ENCODE assay signal across 12 mouse cellular contexts in genomic region chr6:101263544-101263943, GRCm38 (mm10).
DNase-seq lines count a peak whose midpoint lies in the region; ATAC-seq lines count a peak whose summit lies in the region.
"Had no signal": no experiment of that assay in that cellular context is flagged by ENCODE, and none has a peak within 500 bp of the region (broad histone marks: within the 10 kb centered on the region; RNA-seq: fewer than 3 reads in every experiment).

No protein-coding gene starts in this region.

- WGBS in embryonic facial prominence, embryonic 11.5 days = 31% methylated on average over 4 of the region's 4 CpGs
- WGBS in limb, embryonic 12.5 days = 22% methylated on average over 4 of the region's 4 CpGs
- WGBS in neural tube, embryonic 13.5 days = 6% methylated on average over 4 of the region's 4 CpGs

- H3K4me1 ChIP-seq in embryonic facial prominence, embryonic 11.5 days (ENCODE audit: control insufficient read depth, insufficient read depth, low read length) = no peaks in the 10 kb centered on the region
- H3K4me1 ChIP-seq in limb, embryonic 12.5 days (replicated peaks) = peaks cover 61% of the 10 kb centered on the region
- H3K4me1 ChIP-seq in neural tube, embryonic 13.5 days (replicated peaks) = peaks cover 42% of the 10 kb centered on the region

- peak; percentile 68 for DNase-seq in embryo, embryonic 10 days (ENCODE audit: low spot score)
- DNase-seq in embryo, embryonic 9.5 days (ENCODE audit: extremely low spot score) = no peak
- DNase-seq in embryonic facial prominence, embryonic 11.5 days (ENCODE audit: low spot score) = peak; percentile 44
- DNase-seq in right cerebral cortex, postnatal 25 days = no peak
- DNase-seq in cerebellum, postnatal 10 days = no peak
- DNase-seq in cerebellum, adult 18-20 months = no peak
- DNase-seq: kidney, adult 18-20 months; liver had no signal

- no peak overlapping the region for H3K4me2 ChIP-seq in embryonic facial prominence, embryonic 11.5 days (ENCODE audit: low read depth, low read length)
- no peak overlapping the region for H3K4me2 ChIP-seq in limb, embryonic 12.5 days
- H3K4me2 ChIP-seq in neural tube, embryonic 13.5 days = no peak overlapping the region

- H3K9ac ChIP-seq in embryonic facial prominence, embryonic 11.5 days (replicated peaks; ENCODE audit: low read length) = no peak overlapping the region
- no peak overlapping the region for H3K9ac ChIP-seq in limb, embryonic 12.5 days (replicated peaks)
- H3K9ac ChIP-seq in neural tube, embryonic 13.5 days = no peak overlapping the region

- H3K36me3 ChIP-seq in embryonic facial prominence, embryonic 11.5 days (replicated peaks; ENCODE audit: control insufficient read depth, insufficient read depth, low read depth, low read length) = no peaks in the 10 kb centered on the region
- no peaks in the 10 kb centered on the region for H3K36me3 ChIP-seq in limb, embryonic 12.5 days
- no peaks in the 10 kb centered on the region for H3K36me3 ChIP-seq in neural tube, embryonic 13.5 days

- no peaks in the 10 kb centered on the region for H3K27me3 ChIP-seq in embryonic facial prominence, embryonic 11.5 days (ENCODE audit: control insufficient read depth, insufficient read depth, low read length)
- peaks cover 26% of the 10 kb centered on the region for H3K27me3 ChIP-seq in limb, embryonic 12.5 days
- peaks cover 17% of the 10 kb centered on the region for H3K27me3 ChIP-seq in neural tube, embryonic 13.5 days

- H3K4me3 ChIP-seq in embryonic facial prominence, embryonic 11.5 days (ENCODE audit: low read depth, low read length) = no peak overlapping the region
- no peak overlapping the region for H3K4me3 ChIP-seq in limb, embryonic 12.5 days (replicated peaks)
- no peak overlapping the region for H3K4me3 ChIP-seq in neural tube, embryonic 13.5 days
- H3K4me3 ChIP-seq: layer of hippocampus, adult 2 months had no signal

- no peaks in the 10 kb centered on the region for H3K9me3 ChIP-seq in embryonic facial prominence, embryonic 11.5 days (replicated peaks; ENCODE audit: control insufficient read depth, low read length)
- no peaks in the 10 kb centered on the region for H3K9me3 ChIP-seq in limb, embryonic 12.5 days
- no peaks in the 10 kb centered on the region for H3K9me3 ChIP-seq in neural tube, embryonic 13.5 days

- ATAC-seq in embryonic facial prominence, embryonic 11.5 days (replicated peaks; ENCODE audit: insufficient number of reproducible peaks, low FRiP score, low TSS enrichment, low read depth) = no peak
- peak; percentile 24; the same call in 1 of the 2 replicates for ATAC-seq in limb, embryonic 12.5 days (ENCODE audit: insufficient number of reproducible peaks, insufficient read depth, low FRiP score, low TSS enrichment, low read depth)
- peak; percentile 40; the same call in 1 of the 2 replicates for ATAC-seq in neural tube, embryonic 13.5 days (ENCODE audit: low read depth)
- ATAC-seq: activated CD4-positive, CD25-positive, alpha-beta regulatory T cell, adult 4 months had no signal

- no peak overlapping the region for H3K27ac ChIP-seq in embryonic facial prominence, embryonic 11.5 days (replicated peaks; ENCODE audit: low read depth, low read length)
- H3K27ac ChIP-seq in limb, embryonic 12.5 days = no peak overlapping the region
- no peak overlapping the region for H3K27ac ChIP-seq in neural tube, embryonic 13.5 days (replicated peaks)
- H3K27ac ChIP-seq: layer of hippocampus, adult 2 months had no signal

Comparison
In these comparisons a context has a peak if more than half of its experiments do, and no peak if none do; other contexts are left out.
1. DNase-seq: peak in embryo, embryonic 10 days (single experiment) and embryonic facial prominence, embryonic 11.5 days (single experiment); none in embryo, embryonic 9.5 days (single experiment), right cerebral cortex, postnatal 25 days (single experiment), cerebellum, postnatal 10 days (0 of 2) and cerebellum, adult 18-20 months (0 of 2).